Mouse (Mus musculus): ENCODE measurements around the gene Mapk14. TPM values are rescaled to one million over a fixed set of nuclear protein-coding genes. Genes with fewer than 3 reads are reported as not detected.

Gene Mapk14
- 65.5 and 67.4 TPM in 2 replicates for polyA plus RNA-seq (2012; rRNA removed)

GRCm38 (mm10) chr17:28690776-28691686 is at the start of gene Mapk14:
Gene Mapk14, plus strand, starts transcription at chr17:28691329.

GRCm38 (mm10) chr17:28689586-28690283 is 1.4 kb upstream of the Mapk14 start, which contains the start of gene Slc26a8:
Gene Slc26a8, minus strand, starts transcription at chr17:28690233.

GRCm38 (mm10) chr17:28725783-28726182 is 34.7 kb downstream of the Mapk14 start, which contains the start of gene AC170998.1:
Gene AC170998.1, plus strand, starts transcription at chr17:28726083.

GRCm38 (mm10) chr17:28769121-28769874 is 78.2 kb downstream of the Mapk14 start, which contains the start of gene Mapk13:
Gene Mapk13, plus strand, starts transcription at chr17:28769297.

Other genes with a start within 250 kb of the Mapk14 start
- gene Fkbp5, start 173.8 kb upstream of the Mapk14 start, polyA plus RNA-seq (2012; rRNA removed), result 32.5 and 34.7 TPM in 2 replicates
- 0.07 and 0.19 TPM in 2 replicates for gene Armc12, start 160.5 kb upstream of the Mapk14 start, polyA plus RNA-seq (2012; rRNA removed)
- gene Clpsl2, start 141.9 kb upstream of the Mapk14 start, polyA plus RNA-seq (2012; rRNA removed), result not detected in 2 replicates
- not detected in 2 replicates for gene Clps, start 130.6 kb upstream of the Mapk14 start, polyA plus RNA-seq (2012; rRNA removed)
- gene Lhfpl5, start 115.7 kb upstream of the Mapk14 start, polyA plus RNA-seq (2012; rRNA removed), result 17.2 and 17.4 TPM in 2 replicates
- gene Srpk1, start 68.6 kb upstream of the Mapk14 start, polyA plus RNA-seq (2012; rRNA removed), result 60.2 and 61.1 TPM in 2 replicates
- gene Slc26a8, start 1.1 kb upstream of the Mapk14 start, polyA plus RNA-seq (2012; rRNA removed), result 4.1 and 4.5 TPM in 2 replicates
- 0.56 and 0.62 TPM in 2 replicates for gene AC170998.1, start 34.8 kb downstream of the Mapk14 start, polyA plus RNA-seq (2012; rRNA removed)
- 1.2 and 4.9 TPM in 2 replicates for gene Mapk13, start 78.0 kb downstream of the Mapk14 start, polyA plus RNA-seq (2012; rRNA removed)
- gene Brpf3, start 109.8 kb downstream of the Mapk14 start, polyA plus RNA-seq (2012; rRNA removed), result 29.1 and 33.9 TPM in 2 replicates
- gene Pnpla1, start 167.1 kb downstream of the Mapk14 start, polyA plus RNA-seq (2012; rRNA removed), result 0.04 and 0.14 TPM in 2 replicates
- 2.6 and 2.9 TPM in 2 replicates for gene 4930539E08Rik, start 224.0 kb downstream of the Mapk14 start, polyA plus RNA-seq (2012; rRNA removed)

Measured in central nervous system, embryonic 18 days (tissue).